Mouse (Mus musculus) spleen, adult 2 months (tissue): ENCODE measurements around the gene Insr.

Experiments
- CTCF ChIP-seq: fragments of 200-500 bp; IDR thresholded peaks from 2 replicates; pipeline ENCODE4 v1.5.1; 2011; ENCODE audit warnings: mild to moderate bottlenecking, inconsistent platforms; ENCODE audit not compliant: insufficient read depth, insufficient read length, insufficient replicate concordance; ENCODE audit errors: extremely low read depth
- POLR2A ChIP-seq: fragments of 200-500 bp; IDR thresholded peaks from 2 replicates; pipeline ENCODE4 v1.6.1; 2011; ENCODE audit warnings: low read depth, low read length, inconsistent platforms

DNA sequence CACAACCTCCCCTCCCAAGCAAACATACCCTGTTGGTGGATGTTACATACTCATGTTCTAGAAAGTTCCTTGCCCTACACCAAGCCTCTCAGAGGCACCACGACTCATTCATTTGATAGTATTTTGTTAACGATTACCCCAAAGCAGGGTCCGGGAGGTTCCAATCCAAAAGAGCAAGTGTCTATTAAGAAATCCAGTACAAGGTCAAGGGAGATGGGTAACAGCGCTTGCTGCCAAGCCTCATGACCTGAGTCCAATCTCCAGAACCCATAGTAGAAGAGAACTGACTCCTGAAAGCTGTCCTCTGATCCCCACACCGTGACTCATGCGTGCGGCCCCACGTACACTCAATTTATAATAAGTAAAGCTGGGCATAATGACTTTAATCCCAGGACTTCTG is 3.4 kb downstream of the Insr start:
- no peak for TF ChIP-seq POLR2A
- no peak for TF ChIP-seq CTCF
